Mouse (Mus musculus): ENCODE measurements around the gene Cass4. TPM values are rescaled to one million over a fixed set of nuclear protein-coding genes. Genes with fewer than 3 reads are reported as not detected.
A peak's percentile ranks its signal among the peaks of the same experiment; 100 is the strongest.

The Cass4 gene
- total and polyA plus RNA-seq, 3 experiments, result 2.9 to 5.3 (median 3.8) TPM

GRCm38 (mm10) chr2:172439843-172440639, 46.4 kb downstream of the Cass4 start, which contains the start of gene Rtf2 (continued):
- TF ChIP-seq ZC3H11A (IDR thresholded peaks at IDR 0.05; ENCODE audit: low read depth, low read length) (no peak), USF2 (conservative IDR thresholded peaks at IDR 0.05; ENCODE audit: low read depth, low read length) (no peak), E2F4 (IDR thresholded peaks at IDR 0.05; ENCODE audit: insufficient replicate concordance, low read depth, low read length) (0 out of 2 replicates have a peak, but pooled peaks have one; percentile 43), POLR2A (IDR thresholded peaks at IDR 0.05; ENCODE audit: low read depth, low read length) (peak; percentile 79), SMC3 (IDR thresholded peaks at IDR 0.05; ENCODE audit: low read depth, low read length) (no peak; the same call in 1 of the 2 replicates), JUN (IDR thresholded peaks at IDR 0.05; ENCODE audit: insufficient read depth, low read depth, low read length) (no peak), ZKSCAN1 (IDR thresholded peaks at IDR 0.05; ENCODE audit: borderline replicate concordance, low read depth, low read length) (no peak), NRF1 (IDR thresholded peaks at IDR 0.05; ENCODE audit: low read depth, low read length) (0 out of 2 replicates have a peak, but pooled peaks have one; percentile 25), HCFC1 (IDR thresholded peaks at IDR 0.05; ENCODE audit: low read depth, low read length) (peak; percentile 93), KAT2A (IDR thresholded peaks at IDR 0.05; ENCODE audit: insufficient replicate concordance, low read length) (peak; percentile 78; the same call in 1 of the 2 replicates), MYC (IDR thresholded peaks at IDR 0.05; ENCODE audit: low read depth, low read length) (no peak), ZMIZ1 (IDR thresholded peaks at IDR 0.05; ENCODE audit: low read depth, low read length) (peak; percentile 67), TBP (conservative IDR thresholded peaks at IDR 0.05; ENCODE audit: low read depth, low read length) (peak; percentile 54)

- peak overlapping the region; percentile 77 to 100 (median 96) for H3K4me3 ChIP-seq (replicated peaks in 1 of 3; ENCODE audit: low read depth in 2 of 3, low read length in 2 of 3, poor library complexity in 1 of 3)
- peak overlapping the region; percentile 27; the same call in 1 of the 2 replicates for H3K27ac ChIP-seq (ENCODE audit: insufficient read depth, low read depth)
- peak overlapping the region; percentile 79 for H3K9ac ChIP-seq (ENCODE audit: insufficient read depth, low read depth)
- H3K79me2 ChIP-seq (replicated peaks; ENCODE audit: control insufficient read depth, extremely low read depth, insufficient read depth, poor library complexity, severe bottlenecking), result peaks cover 40% of the 10 kb centered on the region
- peaks cover 6 to 30% of the 10 kb centered on the region in 2 experiments for H3K36me3 ChIP-seq (replicated peaks in 1 of 2; ENCODE audit: control insufficient read depth in 1 of 2, insufficient read depth in 1 of 2, low read length in 1 of 2)
- H3K4me1 ChIP-seq (ENCODE audit: control insufficient read depth in 1 of 2, insufficient read depth in 2 of 2), result peaks cover 13 to 44% of the 10 kb centered on the region in 2 experiments
- dilution Hi-C loops (cut with MboI; ENCODE audit: extremely low pct_ligation_motif_present, extremely low pct_unique_long_range_greater_than_20kb, low sequenced_read_pairs) (no loop called here), in situ Hi-C loops (cut with MboI; ENCODE audit: low pct_ligation_motif_present, low pct_unique_long_range_greater_than_20kb, low sequenced_read_pairs) (loop anchor here (5.0 to 10.0 kb wide), 2 partner anchors 68 to 216 kb away; partner anchors contain the start of genes Aurka and Cstf1)
- H3K9me3 ChIP-seq (replicated peaks; ENCODE audit: low read length), result no peaks in the 10 kb centered on the region
- H3K27me3 ChIP-seq (replicated peaks), result no peaks in the 10 kb centered on the region
- no peak for DNase-seq (ENCODE audit: extremely low read depth)
- peak overlapping the region; percentile 97 for H3K4me2 ChIP-seq (ENCODE audit: insufficient read depth, low read depth, poor library complexity, severe bottlenecking)
- TF ChIP-seq MEF2A (IDR thresholded peaks at IDR 0.05; ENCODE audit: borderline replicate concordance, low read depth, low read length) (0 out of 2 replicates have a peak, but pooled peaks have one; percentile 3), ZKSCAN1 (IDR thresholded peaks at IDR 0.05; ENCODE audit: borderline replicate concordance, low read depth, low read length) (no peak)
Observed at GRCm38 (mm10) chr2:172440640-172441005, 47.0 kb downstream of the Cass4 start.

- in situ Hi-C loops (cut with MboI; ENCODE audit: low pct_ligation_motif_present, low pct_unique_long_range_greater_than_20kb, low sequenced_read_pairs), result loop anchor here (5.0 to 10.0 kb wide), 2 partner anchors 69 to 216 kb away; partner anchors contain the start of genes Aurka and Cstf1
- Histone ChIP-seq H3K4me1 (ENCODE audit: control insufficient read depth in 1 of 2, insufficient read depth in 2 of 2) (peaks cover 11 to 38% of the 10 kb centered on the region in 2 experiments), H3K27me3 (replicated peaks) (no peaks in the 10 kb centered on the region), H3K79me2 (replicated peaks; ENCODE audit: control insufficient read depth, extremely low read depth, insufficient read depth, poor library complexity, severe bottlenecking) (peaks cover 40% of the 10 kb centered on the region), H3K36me3 (replicated peaks in 1 of 2; ENCODE audit: control insufficient read depth in 1 of 2, insufficient read depth in 1 of 2, low read length in 1 of 2) (peaks cover 11 to 35% of the 10 kb centered on the region in 2 experiments), H3K4me3 (replicated peaks in 1 of 3; ENCODE audit: low read depth in 2 of 3, low read length in 2 of 3, poor library complexity in 1 of 3) (peak overlapping the region; percentile 77 to 100 (median 96)), H3K9me3 (replicated peaks; ENCODE audit: low read length) (no peaks in the 10 kb centered on the region), H3K9ac (ENCODE audit: insufficient read depth, low read depth) (peak overlapping the region; percentile 79), H3K4me2 (ENCODE audit: insufficient read depth, low read depth, poor library complexity, severe bottlenecking) (peak overlapping the region; percentile 97), H3K27ac (ENCODE audit: insufficient read depth, low read depth) (no peak overlapping the region)
- peak; percentile 38 for DNase-seq (ENCODE audit: extremely low read depth)
- dilution Hi-C loops (cut with MboI; ENCODE audit: extremely low pct_ligation_motif_present, extremely low pct_unique_long_range_greater_than_20kb, low sequenced_read_pairs), result no loop called here
- TF ChIP-seq ZKSCAN1 (IDR thresholded peaks at IDR 0.05; ENCODE audit: borderline replicate concordance, low read depth, low read length) (no peak), NRF1 (IDR thresholded peaks at IDR 0.05; ENCODE audit: low read depth, low read length) (no peak), ELF1 (IDR thresholded peaks at IDR 0.05; ENCODE audit: low read depth, low read length) (no peak), EP300 (IDR thresholded peaks at IDR 0.05; ENCODE audit: low read length) (no peak), USF1 (IDR thresholded peaks at IDR 0.05; ENCODE audit: low read depth, low read length) (peak; percentile 83), UBTF (IDR thresholded peaks at IDR 0.05; ENCODE audit: low read depth, low read length) (no peak), JUN (IDR thresholded peaks at IDR 0.05; ENCODE audit: insufficient read depth, low read depth, low read length) (no peak), MAX (IDR thresholded peaks at IDR 0.05; ENCODE audit: low read length) (peak; percentile 15; the same call in 1 of the 2 replicates), KAT2A (IDR thresholded peaks at IDR 0.05; ENCODE audit: insufficient replicate concordance, low read length) (no peak), RCOR1 (conservative IDR thresholded peaks at IDR 0.05; ENCODE audit: low read depth, low read length) (no peak), USF2 (conservative IDR thresholded peaks at IDR 0.05; ENCODE audit: low read depth, low read length) (peak; percentile 85), GABPA (IDR thresholded peaks at IDR 0.05; ENCODE audit: insufficient replicate concordance, low read depth, low read length) (no peak), POLR2A (IDR thresholded peaks at IDR 0.05; ENCODE audit: low read depth, low read length) (no peak), POLR2AphosphoS2 (IDR thresholded peaks at IDR 0.05; ENCODE audit: low read depth, low read length) (no peak), SIN3A (IDR thresholded peaks at IDR 0.05; ENCODE audit: low read length) (no peak)
Observed at GRCm38 (mm10) chr2:172441176-172441575, 47.6 kb downstream of the Cass4 start.

Data from CH12.LX (cell line).